Mouse (Mus musculus) liver, postnatal 0 days (tissue): Measurements from ENCODE around the gene Zfand6.

Source experiments
- CTCF ChIP-seq: sonication (generic); IDR thresholded peaks from 2 replicates; pipeline ENCODE4 v1.5.1; 2016; ENCODE audit warnings: antibody characterized with exemption, low read depth
- EP300 ChIP-seq: IDR thresholded peaks from 2 replicates; pipeline ENCODE4 v1.6.1; 2016; ENCODE audit warnings: antibody characterized with exemption, low read depth, mild to moderate bottlenecking

DNA sequence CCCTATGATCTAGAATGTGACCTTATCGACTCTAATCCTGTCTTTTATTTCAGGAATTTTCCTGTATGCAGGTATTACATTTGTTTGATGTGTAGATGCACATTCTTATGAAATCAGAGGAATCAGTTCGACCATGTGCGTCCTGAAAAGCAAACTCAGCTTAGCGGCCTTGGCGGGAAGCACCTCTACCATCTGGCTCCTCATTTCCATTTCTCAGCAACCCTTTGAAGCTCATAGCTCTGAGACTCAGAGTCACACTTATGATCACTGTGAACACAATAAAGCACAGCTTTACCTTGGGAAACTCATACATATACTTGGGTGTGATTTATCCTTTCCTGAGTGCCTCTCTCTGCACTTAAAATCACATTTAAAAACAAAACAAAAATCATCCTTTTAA, 21.8 kb downstream of the Zfand6 start:
- TF ChIP-seq CTCF (no peak), EP300 (no peak)
